Mouse (Mus musculus): ENCODE measurements around the gene Fpgs. TPM values are rescaled to one million over a fixed set of nuclear protein-coding genes. Genes with fewer than 3 reads are reported as not detected.

Fpgs gene
- total and polyA plus RNA-seq, 3 experiments: 4.6 to 18.0 (median 5.7) TPM

DNA sequence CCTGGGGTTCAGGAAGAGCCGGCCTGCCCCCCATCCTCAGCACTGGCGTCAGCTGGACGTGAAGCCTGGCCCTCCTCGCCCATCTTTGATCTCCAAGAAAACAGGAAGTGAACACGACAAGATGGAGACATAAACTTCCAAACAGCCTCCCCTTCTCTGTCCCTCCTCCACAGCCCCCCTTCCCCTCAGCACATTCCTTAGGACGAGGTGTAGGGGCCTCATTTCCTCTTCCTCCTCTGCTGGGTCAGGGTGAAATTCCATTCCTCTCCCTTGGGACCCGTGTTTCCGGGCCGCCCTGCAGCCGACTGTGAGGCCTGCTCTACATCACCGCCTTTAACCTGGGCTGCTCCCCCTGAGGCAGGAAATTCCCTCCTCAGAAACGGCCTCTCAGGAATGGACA lies 48.1 kb downstream of the Fpgs start:
- H3K9ac ChIP-seq (ENCODE audit: low read depth, low read length): no peak overlapping the region
- intact Hi-C loops (cut with DNase I): loop anchor here (1.0 to 2.0 kb wide), 2 partner anchors 10 to 17 kb away; partner anchors contain the start of gene Eng
- no peak overlapping the region for H3K4me3 ChIP-seq
- WGBS: 28% methylated on average over 12 of the region's 12 CpGs
- DNase-seq: peak; percentile 80 to 88
- no peaks in the 10 kb centered on the region for H3K27me3 ChIP-seq (ENCODE audit: control insufficient read depth, insufficient read depth, low read length)
- H3K27ac ChIP-seq: peak overlapping the region; percentile 90
- TF ChIP-seq EP300 (IDR thresholded peaks at IDR 0.05; ENCODE audit: insufficient read depth, low read depth, low read length) (peak; percentile 99), POLR2A (IDR thresholded peaks at IDR 0.05; ENCODE audit: insufficient read depth, low read depth, low read length) (0 out of 2 replicates have a peak, but pooled peaks have one; percentile 27), CTCF (IDR thresholded peaks at IDR 0.05) (peak; percentile 26)
- H3K79me2 ChIP-seq (replicated peaks; ENCODE audit: control insufficient read depth, insufficient read depth, low read length): no peaks in the 10 kb centered on the region
- H3K36me3 ChIP-seq (ENCODE audit: control insufficient read depth, insufficient read depth, low read length): peaks cover 28% of the 10 kb centered on the region
- H3K4me1 ChIP-seq (ENCODE audit: control insufficient read depth, insufficient read depth, low read length): peaks cover 32% of the 10 kb centered on the region

DNA sequence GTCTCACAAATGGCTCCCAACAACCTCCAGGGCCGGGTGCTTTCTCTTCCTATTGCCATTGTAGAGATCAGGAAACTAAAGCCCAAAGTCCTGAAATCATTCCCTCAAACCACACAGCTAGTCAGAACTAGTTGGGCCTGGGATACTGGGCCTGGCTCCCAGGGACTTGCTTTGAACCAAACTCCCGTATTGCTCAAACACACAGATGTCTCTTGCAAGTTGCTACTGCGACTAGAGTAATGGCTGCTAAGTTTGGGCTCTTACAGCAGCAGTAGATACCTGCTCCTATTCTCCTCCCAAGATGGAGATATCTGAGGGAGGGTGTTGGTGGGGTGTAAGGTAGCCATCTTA lies 48.6 kb downstream of the Fpgs start:
- peak overlapping the region; percentile 90 for H3K27ac ChIP-seq
- 42% methylated on average over 3 of the region's 3 CpGs for WGBS
- intact Hi-C loops (cut with DNase I): loop anchor here (1.0 to 2.0 kb wide), 2 partner anchors 9 to 17 kb away; partner anchors contain the start of gene Eng
- H3K4me3 ChIP-seq: no peak overlapping the region; the same call in 1 of the 2 replicates
- TF ChIP-seq EP300 (IDR thresholded peaks at IDR 0.05; ENCODE audit: insufficient read depth, low read depth, low read length) (no peak), POLR2A (IDR thresholded peaks at IDR 0.05; ENCODE audit: insufficient read depth, low read depth, low read length) (no peak; the same call in 1 of the 2 replicates), CTCF (IDR thresholded peaks at IDR 0.05) (no peak)
- H3K4me1 ChIP-seq (ENCODE audit: control insufficient read depth, insufficient read depth, low read length): peaks cover 29% of the 10 kb centered on the region
- H3K27me3 ChIP-seq (ENCODE audit: control insufficient read depth, insufficient read depth, low read length): no peaks in the 10 kb centered on the region
- peaks cover 24% of the 10 kb centered on the region for H3K36me3 ChIP-seq (ENCODE audit: control insufficient read depth, insufficient read depth, low read length)
- 0 out of 2 replicates have a peak overlapping the region, but pooled peaks have one; percentile 2 for H3K9ac ChIP-seq (ENCODE audit: low read depth, low read length)
- DNase-seq: no peak
- H3K79me2 ChIP-seq (replicated peaks; ENCODE audit: control insufficient read depth, insufficient read depth, low read length): no peaks in the 10 kb centered on the region; the same call in 1 of the 2 replicates

DNA sequence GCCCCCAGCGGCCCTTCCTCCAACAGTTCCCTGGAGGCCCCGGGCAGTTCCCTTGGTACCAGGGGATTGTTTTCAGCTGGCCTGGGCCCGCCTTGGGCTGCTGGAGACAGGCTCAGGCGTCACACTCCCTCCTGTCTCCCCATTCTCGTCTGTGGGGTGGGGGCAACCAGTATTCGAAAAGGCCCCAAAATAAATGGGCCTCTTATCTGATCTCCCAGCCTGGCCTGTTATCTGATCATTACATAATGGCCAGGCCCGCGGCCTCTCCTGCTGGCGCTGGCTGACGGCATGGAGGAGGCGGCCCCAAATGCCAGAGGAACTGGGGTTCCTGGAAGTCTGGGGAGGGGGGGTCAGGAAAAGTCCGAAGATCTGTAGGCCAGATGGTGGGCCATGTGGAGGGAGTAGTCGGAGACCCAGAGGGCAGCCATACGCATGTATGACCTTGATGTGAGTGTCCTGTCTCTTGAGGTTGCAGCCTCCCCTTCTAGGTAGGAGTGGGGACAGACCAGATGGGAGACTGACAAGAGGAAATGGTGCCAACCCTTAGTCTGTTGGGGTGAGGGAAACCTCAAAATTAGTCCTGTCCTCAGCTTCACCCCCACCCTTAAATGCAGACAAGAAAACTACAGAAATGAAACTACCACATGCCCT lies 49.1 kb downstream of the Fpgs start:
- peaks cover 27% of the 10 kb centered on the region for H3K4me1 ChIP-seq (ENCODE audit: control insufficient read depth, insufficient read depth, low read length)
- peaks cover 21% of the 10 kb centered on the region for H3K36me3 ChIP-seq (ENCODE audit: control insufficient read depth, insufficient read depth, low read length)
- no peaks in the 10 kb centered on the region for H3K27me3 ChIP-seq (ENCODE audit: control insufficient read depth, insufficient read depth, low read length)
- peak overlapping the region; percentile 90 for H3K27ac ChIP-seq
- 44% methylated on average over 14 of the region's 14 CpGs for WGBS
- H3K79me2 ChIP-seq (replicated peaks; ENCODE audit: control insufficient read depth, insufficient read depth, low read length): no peaks in the 10 kb centered on the region; the same call in 1 of the 2 replicates
- peak; percentile 16; the same call in 1 of the 2 replicates for TF ChIP-seq EP300 (IDR thresholded peaks at IDR 0.05; ENCODE audit: insufficient read depth, low read depth, low read length)
- TF ChIP-seq POLR2A (IDR thresholded peaks at IDR 0.05; ENCODE audit: insufficient read depth, low read depth, low read length): no peak
- no peak for TF ChIP-seq CTCF (IDR thresholded peaks at IDR 0.05)
- DNase-seq: peak in 1 of 2 experiments; percentile 52
- intact Hi-C loops (cut with DNase I): loop anchor here (1.0 to 5.0 kb wide), 3 partner anchors 9 to 77 kb away; partner anchors contain the start of gene Eng
- peak overlapping the region; percentile 43; the same call in 1 of the 2 replicates for H3K4me3 ChIP-seq
- H3K9ac ChIP-seq (ENCODE audit: low read depth, low read length): peak overlapping the region; percentile 60

DNA sequence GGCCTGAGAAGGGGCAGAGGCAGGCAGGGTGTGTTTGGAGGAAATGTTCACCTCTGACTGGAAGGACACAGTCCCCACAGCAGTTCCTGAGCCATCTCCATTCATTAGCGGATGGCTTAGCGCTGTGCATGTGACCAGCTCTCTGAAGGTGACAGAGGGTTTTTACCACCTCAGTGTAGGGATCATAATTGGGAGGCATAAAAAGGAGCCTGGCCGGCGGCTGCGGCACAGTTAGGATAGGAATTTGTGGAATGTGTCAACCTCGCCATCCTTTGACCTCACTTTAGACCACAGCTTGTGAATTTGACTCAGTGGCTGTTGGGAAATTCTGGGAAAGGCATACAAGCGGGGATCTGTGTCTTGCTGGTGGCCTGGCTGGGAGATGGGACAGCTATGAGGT lies 50.2 kb downstream of the Fpgs start:
- Histone ChIP-seq H3K4me1 (ENCODE audit: control insufficient read depth, insufficient read depth, low read length) (peaks cover 22% of the 10 kb centered on the region), H3K9ac (ENCODE audit: low read depth, low read length) (peak overlapping the region; percentile 25), H3K4me3 (peak overlapping the region; percentile 43), H3K27me3 (ENCODE audit: control insufficient read depth, insufficient read depth, low read length) (no peaks in the 10 kb centered on the region), H3K27ac (peak overlapping the region; percentile 90), H3K79me2 (replicated peaks; ENCODE audit: control insufficient read depth, insufficient read depth, low read length) (peaks cover 1% of the 10 kb centered on the region; the same call in 1 of the 2 replicates), H3K36me3 (ENCODE audit: control insufficient read depth, insufficient read depth, low read length) (peaks cover 19% of the 10 kb centered on the region)
- no peak for DNase-seq
- 23% methylated on average over 7 of the region's 7 CpGs for WGBS
- TF ChIP-seq POLR2A (IDR thresholded peaks at IDR 0.05; ENCODE audit: insufficient read depth, low read depth, low read length) (peak; percentile 39; the same call in 1 of the 2 replicates), EP300 (IDR thresholded peaks at IDR 0.05; ENCODE audit: insufficient read depth, low read depth, low read length) (no peak), CTCF (IDR thresholded peaks at IDR 0.05) (no peak)
- intact Hi-C loops (cut with DNase I): loop anchor here (2.0 to 5.0 kb wide), 2 partner anchors 15 to 79 kb away; no protein-coding TSS in a partner anchor

DNA sequence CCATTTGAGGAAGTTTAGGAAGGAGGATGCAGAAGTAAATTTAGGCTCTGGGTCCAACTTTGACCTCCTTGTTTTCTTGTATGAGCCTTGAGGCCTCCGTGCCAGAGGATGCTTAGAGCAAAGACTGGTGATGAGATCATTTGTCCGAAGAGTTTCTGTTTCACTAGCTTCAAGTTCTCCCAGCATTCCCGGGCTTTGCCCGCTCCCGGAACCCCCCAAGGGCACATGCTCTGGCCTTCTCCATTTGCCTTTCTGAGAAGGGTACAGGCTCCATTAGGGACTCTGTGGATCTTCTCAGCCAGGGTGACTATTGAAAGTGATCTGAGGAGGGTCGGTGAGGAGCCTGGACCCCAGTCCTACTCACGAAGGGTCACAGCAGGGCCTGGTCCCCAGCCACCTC lies 56.6 kb downstream of the Fpgs start:
- intact Hi-C loops (cut with DNase I): no loop called here
- DNase-seq: peak in 1 of 2 experiments; percentile 62
- Histone ChIP-seq H3K4me3 (peak overlapping the region; percentile 73), H3K36me3 (ENCODE audit: control insufficient read depth, insufficient read depth, low read length) (no peaks in the 10 kb centered on the region), H3K79me2 (replicated peaks; ENCODE audit: control insufficient read depth, insufficient read depth, low read length) (peaks cover 3% of the 10 kb centered on the region; the same call in 1 of the 2 replicates), H3K9ac (ENCODE audit: low read depth, low read length) (peak overlapping the region; percentile 97), H3K27me3 (ENCODE audit: control insufficient read depth, insufficient read depth, low read length) (no peaks in the 10 kb centered on the region), H3K4me1 (ENCODE audit: control insufficient read depth, insufficient read depth, low read length) (peaks cover 23% of the 10 kb centered on the region), H3K27ac (peak overlapping the region; percentile 95)
- 36% methylated on average over 7 of the region's 7 CpGs for WGBS
- TF ChIP-seq EP300 (IDR thresholded peaks at IDR 0.05; ENCODE audit: insufficient read depth, low read depth, low read length): no peak
- TF ChIP-seq CTCF (IDR thresholded peaks at IDR 0.05): no peak
- no peak; the same call in none of the 2 replicates for TF ChIP-seq POLR2A (IDR thresholded peaks at IDR 0.05; ENCODE audit: insufficient read depth, low read depth, low read length)

Measured in heart, adult 2 months (tissue).